Mouse (Mus musculus) neural tube, embryonic 12.5 days (tissue): ENCODE data around the gene Ephb1. TPM values are rescaled to one million over a fixed set of nuclear protein-coding genes. Genes with fewer than 3 reads are reported as not detected.

Experiments
- ATAC-seq: fragments of 200-750 bp; cut with Nextera tagmentation; 2 replicates; pipeline ENCODE4 v1.8.0; 2017; ENCODE audit warnings: low read depth, mild to moderate bottlenecking, moderate TSS enrichment, moderate library complexity; ENCODE audit not compliant: low FRiP score
- H3K27ac ChIP-seq: fragments of 300-500 bp; sonication (generic); 2 replicates; pipeline ENCODE4 v1.5.1; 2016
- H3K27me3 ChIP-seq: fragments of 300-500 bp; sonication (generic); replicated peaks from 2 replicates; pipeline ENCODE4 v1.6.1; 2016; ENCODE audit warnings: mild to moderate bottlenecking
- H3K36me3 ChIP-seq: fragments of 300-500 bp; sonication (generic); 2 replicates; pipeline ENCODE4 v1.6.1; 2016; ENCODE audit warnings: mild to moderate bottlenecking
- H3K4me1 ChIP-seq: fragments of 300-500 bp; sonication (generic); 2 replicates; pipeline ENCODE4 v1.6.1; 2016
- H3K4me2 ChIP-seq: fragments of 300-500 bp; sonication (generic); replicated peaks from 2 replicates; pipeline ENCODE4 v1.6.1; 2016; ENCODE audit warnings: mild to moderate bottlenecking
- H3K4me3 ChIP-seq: fragments of 300-500 bp; sonication (generic); 2 replicates; pipeline ENCODE4 v1.5.1; 2016
- H3K9ac ChIP-seq: fragments of 300-500 bp; sonication (generic); 2 replicates; pipeline ENCODE4 v1.6.1; 2016; ENCODE audit warnings: mild to moderate bottlenecking
- H3K9me3 ChIP-seq: fragments of 300-500 bp; sonication (generic); 2 replicates; pipeline ENCODE4 v1.6.1; 2016; ENCODE audit warnings: mild to moderate bottlenecking
- WGBS: fragments of 180-500 bp; shearing (Covaris S2); methylation state at CpG from one replicate; pipeline ENCODE4 v1.1.7; 2016; 5-methylcytosine and 5-hydroxymethylcytosine counted together
- polyA plus RNA-seq: library from polyadenylated mRNA; unstranded; fragments of >200 nt; fragmentation: Nextera tagmentation; extraction: Ambion mirVana; gene quantifications from 2 replicates; pipeline ENCODE4 v1.2.1, GENCODE M21; 2016

Gene Ephb1
- polyA plus RNA-seq, 1 experiment from 2014 or later, result 21.2 TPM

GRCm38 (mm10) chr9:102350696-102351095 lies 3.8 kb downstream of the Ephb1 start:
- Histone ChIP-seq H3K4me1 (peaks cover 23% of the 10 kb centered on the region), H3K27me3 (peaks cover 58% of the 10 kb centered on the region), H3K9ac (no peak overlapping the region), H3K36me3 (no peaks in the 10 kb centered on the region), H3K27ac (no peak overlapping the region), H3K9me3 (no peaks in the 10 kb centered on the region), H3K4me2 (no peak overlapping the region), H3K4me3 (no peak overlapping the region)
- WGBS, result 91% methylated on average over 6 of the region's 6 CpGs
- ATAC-seq, result no peak

- H3K9me3 ChIP-seq, result no peaks in the 10 kb centered on the region
- no peak overlapping the region for H3K27ac ChIP-seq
- no peak overlapping the region for H3K4me3 ChIP-seq
- peaks cover 52% of the 10 kb centered on the region for H3K27me3 ChIP-seq
- H3K36me3 ChIP-seq, result no peaks in the 10 kb centered on the region
- no peak overlapping the region for H3K4me2 ChIP-seq
- ATAC-seq, result no peak
- no peak overlapping the region for H3K9ac ChIP-seq
- peaks cover 23% of the 10 kb centered on the region for H3K4me1 ChIP-seq
- 87% methylated on average over 6 of the region's 6 CpGs for WGBS
Measured at GRCm38 (mm10) chr9:102350076-102350475, 4.4 kb downstream of the Ephb1 start.

GRCm38 (mm10) chr9:102346801-102347200 lies 7.7 kb downstream of the Ephb1 start:
- H3K9me3 ChIP-seq, result no peaks in the 10 kb centered on the region
- peaks cover 35% of the 10 kb centered on the region for H3K27me3 ChIP-seq
- H3K4me2 ChIP-seq, result no peak overlapping the region
- 89% methylated on average over 3 of the region's 3 CpGs for WGBS
- no peak for ATAC-seq
- H3K4me1 ChIP-seq, result no peaks in the 10 kb centered on the region
- no peak overlapping the region for H3K4me3 ChIP-seq
- no peak overlapping the region for H3K9ac ChIP-seq
- no peaks in the 10 kb centered on the region for H3K36me3 ChIP-seq
- H3K27ac ChIP-seq, result no peak overlapping the region

- no peak overlapping the region for H3K27ac ChIP-seq
- no peak overlapping the region for H3K9ac ChIP-seq
- H3K9me3 ChIP-seq, result no peaks in the 10 kb centered on the region
- H3K4me2 ChIP-seq, result no peak overlapping the region
- ATAC-seq, result no peak
- no peaks in the 10 kb centered on the region for H3K36me3 ChIP-seq
- H3K4me1 ChIP-seq, result no peaks in the 10 kb centered on the region
- H3K4me3 ChIP-seq, result no peak overlapping the region
- 67% methylated on average over 6 of the region's 6 CpGs for WGBS
- peaks cover 22% of the 10 kb centered on the region for H3K27me3 ChIP-seq
Measured at GRCm38 (mm10) chr9:102345474-102345873, 9.0 kb downstream of the Ephb1 start.

GRCm38 (mm10) chr9:102345047-102345446 lies 9.4 kb downstream of the Ephb1 start:
- Histone ChIP-seq H3K9me3 (no peaks in the 10 kb centered on the region), H3K27ac (no peak overlapping the region), H3K4me1 (no peaks in the 10 kb centered on the region), H3K4me2 (no peak overlapping the region), H3K4me3 (no peak overlapping the region), H3K9ac (no peak overlapping the region), H3K27me3 (peaks cover 18% of the 10 kb centered on the region), H3K36me3 (no peaks in the 10 kb centered on the region)
- no peak for ATAC-seq
- 80% methylated on average over 9 of the region's 9 CpGs for WGBS

- Histone ChIP-seq H3K9me3 (no peaks in the 10 kb centered on the region), H3K27me3 (peaks cover 14% of the 10 kb centered on the region), H3K9ac (no peak overlapping the region), H3K4me3 (no peak overlapping the region), H3K4me2 (no peak overlapping the region), H3K4me1 (no peaks in the 10 kb centered on the region), H3K27ac (no peak overlapping the region), H3K36me3 (no peaks in the 10 kb centered on the region)
- ATAC-seq, result no peak
- WGBS, result 85% methylated on average over 10 of the region's 10 CpGs
Measured at GRCm38 (mm10) chr9:102344086-102344930, 10.2 kb downstream of the Ephb1 start.

GRCm38 (mm10) chr9:102343061-102343460 lies 11.4 kb downstream of the Ephb1 start:
- 89% methylated on average over 9 of the region's 9 CpGs for WGBS
- H3K9me3 ChIP-seq, result no peaks in the 10 kb centered on the region
- H3K36me3 ChIP-seq, result no peaks in the 10 kb centered on the region
- no peak overlapping the region for H3K27ac ChIP-seq
- H3K4me3 ChIP-seq, result no peak overlapping the region
- peaks cover 4% of the 10 kb centered on the region for H3K27me3 ChIP-seq
- no peak overlapping the region for H3K4me2 ChIP-seq
- H3K4me1 ChIP-seq, result no peaks in the 10 kb centered on the region
- ATAC-seq, result no peak
- H3K9ac ChIP-seq, result no peak overlapping the region

GRCm38 (mm10) chr9:102342026-102342425 lies 12.5 kb downstream of the Ephb1 start:
- ATAC-seq, result no peak
- no peak overlapping the region for H3K4me2 ChIP-seq
- no peaks in the 10 kb centered on the region for H3K4me1 ChIP-seq
- no peak overlapping the region for H3K27ac ChIP-seq
- 53% methylated on average over 3 of the region's 3 CpGs for WGBS
- no peaks in the 10 kb centered on the region; the same call in none of the 2 replicates for H3K27me3 ChIP-seq
- H3K9ac ChIP-seq, result no peak overlapping the region
- H3K4me3 ChIP-seq, result no peak overlapping the region
- H3K9me3 ChIP-seq, result no peaks in the 10 kb centered on the region
- H3K36me3 ChIP-seq, result no peaks in the 10 kb centered on the region

- Histone ChIP-seq H3K27ac (no peak overlapping the region), H3K4me3 (no peak overlapping the region), H3K4me2 (no peak overlapping the region), H3K4me1 (no peaks in the 10 kb centered on the region), H3K9ac (no peak overlapping the region), H3K36me3 (no peaks in the 10 kb centered on the region), H3K9me3 (no peaks in the 10 kb centered on the region), H3K27me3 (no peaks in the 10 kb centered on the region; the same call in none of the 2 replicates)
- 72% methylated on average over 19 of the region's 19 CpGs for WGBS
- ATAC-seq, result no peak
Measured at GRCm38 (mm10) chr9:102340768-102341167, 13.7 kb downstream of the Ephb1 start.

- no peaks in the 10 kb centered on the region for H3K4me1 ChIP-seq
- no peak overlapping the region for H3K4me2 ChIP-seq
- no peak for ATAC-seq
- no peaks in the 10 kb centered on the region for H3K36me3 ChIP-seq
- H3K9ac ChIP-seq, result no peak overlapping the region
- no peak overlapping the region for H3K27ac ChIP-seq
- WGBS, result 85% methylated on average over 11 of the region's 11 CpGs
- no peak overlapping the region for H3K4me3 ChIP-seq
- H3K9me3 ChIP-seq, result no peaks in the 10 kb centered on the region
- H3K27me3 ChIP-seq, result no peaks in the 10 kb centered on the region; the same call in 1 of the 2 replicates
Measured at GRCm38 (mm10) chr9:102335571-102336282, 18.8 kb downstream of the Ephb1 start.

GRCm38 (mm10) chr9:102330266-102331060 lies 24.0 kb downstream of the Ephb1 start:
- H3K4me2 ChIP-seq, result no peak overlapping the region
- 95% methylated on average over 16 of the region's 16 CpGs for WGBS
- no peak overlapping the region for H3K4me3 ChIP-seq
- ATAC-seq, result no peak
- H3K4me1 ChIP-seq, result no peaks in the 10 kb centered on the region
- no peaks in the 10 kb centered on the region for H3K27me3 ChIP-seq
- H3K27ac ChIP-seq, result no peak overlapping the region
- H3K9me3 ChIP-seq, result no peaks in the 10 kb centered on the region
- H3K36me3 ChIP-seq, result no peaks in the 10 kb centered on the region
- no peak overlapping the region for H3K9ac ChIP-seq

- H3K36me3 ChIP-seq, result no peaks in the 10 kb centered on the region
- H3K27ac ChIP-seq, result no peak overlapping the region
- H3K27me3 ChIP-seq, result no peaks in the 10 kb centered on the region
- H3K4me2 ChIP-seq, result no peak overlapping the region
- no peak overlapping the region for H3K4me3 ChIP-seq
- no peak for ATAC-seq
- H3K9me3 ChIP-seq, result no peaks in the 10 kb centered on the region
- H3K9ac ChIP-seq, result no peak overlapping the region
- WGBS, result 90% methylated on average over 4 of the region's 4 CpGs
- no peaks in the 10 kb centered on the region for H3K4me1 ChIP-seq
Measured at GRCm38 (mm10) chr9:102327625-102328150, 26.8 kb downstream of the Ephb1 start.
